Mouse (Mus musculus) liver, embryonic 14.5 days (tissue): Measurements from ENCODE around the gene Mpnd. TPM values are rescaled to one million over a fixed set of nuclear protein-coding genes. Genes with fewer than 3 reads are reported as not detected.

ENCODE experiments used
- ATAC-seq: fragments of 200-750 bp; cut with Nextera tagmentation; 2 replicates; pipeline ENCODE4 v1.8.0; 2017; ENCODE audit warnings: moderate number of reproducible peaks, mild to moderate bottlenecking, moderate library complexity; ENCODE audit not compliant: insufficient read depth
- DNase-seq, 3 experiments: peaks; one replicate each; pipeline ENCODE4 v3.0.0-alpha.2; 2012 to 2013; ENCODE audit warnings: low read depth in 3 of 3, low spot score in 3 of 3
- H3K27ac ChIP-seq: fragments of 300-500 bp; sonication (generic); 2 replicates; pipeline ENCODE4 v1.5.1; 2014; ENCODE audit warnings: moderate library complexity, mild to moderate bottlenecking, control low read depth, inconsistent platforms
- H3K27me3 ChIP-seq: fragments of 300-500 bp; sonication (generic); 2 replicates; pipeline ENCODE4 v1.6.1; 2014; ENCODE audit warnings: mild to moderate bottlenecking, low read length, moderate library complexity; ENCODE audit not compliant: control insufficient read depth, insufficient read depth
- H3K36me3 ChIP-seq: fragments of 300-500 bp; sonication (generic); replicated peaks from 2 replicates; pipeline ENCODE4 v1.6.1; 2014; ENCODE audit warnings: low read depth; ENCODE audit not compliant: control insufficient read depth, insufficient read depth
- H3K4me1 ChIP-seq, 2 experiments: fragments of 200-500 bp in 1 of 2; fragments of 300-500 bp in 1 of 2; sonication (generic) in 1 of 2; replicated peaks; 2 replicates each; pipeline ENCODE4 v1.6.1; 2012 to 2014; ENCODE audit warnings: antibody characterized with exemption in 1 of 2, inconsistent platforms in 1 of 2, low read length in 1 of 2; ENCODE audit not compliant: control insufficient read depth in 2 of 2, insufficient read depth in 2 of 2
- H3K4me2 ChIP-seq: fragments of 300-500 bp; sonication (generic); 2 replicates; pipeline ENCODE4 v1.6.1; 2014; ENCODE audit warnings: low read depth, mild to moderate bottlenecking, control low read depth, moderate library complexity
- H3K4me3 ChIP-seq, 2 experiments: fragments of 200-500 bp in 1 of 2; fragments of 300-500 bp in 1 of 2; sonication (generic) in 1 of 2; 2 replicates each; pipeline ENCODE4 v1.5.1; 2012 to 2014; ENCODE audit warnings: low read depth in 2 of 2, low read length in 2 of 2, mild to moderate bottlenecking in 2 of 2, control low read depth in 1 of 2, inconsistent platforms in 1 of 2, moderate library complexity in 1 of 2; ENCODE audit not compliant: insufficient read depth in 1 of 2
- H3K9ac ChIP-seq: fragments of 300-500 bp; sonication (generic); replicated peaks from 2 replicates; pipeline ENCODE4 v1.6.1; 2014; ENCODE audit warnings: mild to moderate bottlenecking, control low read depth, moderate library complexity
- H3K9me3 ChIP-seq: fragments of 300-500 bp; sonication (generic); 2 replicates; pipeline ENCODE4 v1.6.1; 2016; ENCODE audit warnings: low read length, mixed read lengths; ENCODE audit not compliant: control insufficient read depth
- CTCF ChIP-seq: IDR thresholded peaks from 2 replicates; pipeline ENCODE4 v1.5.1; 2016; ENCODE audit warnings: antibody characterized with exemption, low read depth, control low read depth
- EP300 ChIP-seq: IDR thresholded peaks from 2 replicates; pipeline ENCODE4 v1.6.1; 2016; ENCODE audit warnings: antibody characterized with exemption, low read depth
- WGBS: fragments of 180-500 bp; shearing (Covaris S2); extraction: QIAGEN DNeasy Blood & Tissue Kit; methylation state at CpG from one replicate; pipeline ENCODE4 v1.1.7; 2014; ENCODE audit not compliant: insufficient replicate concordance; 5-methylcytosine and 5-hydroxymethylcytosine counted together
- polyA plus RNA-seq, 2 experiments: library from polyadenylated mRNA; depleted of rRNA in 1 of 2; stranded (reverse) in 1 of 2; unstranded in 1 of 2; fragments of >200 nt; fragmentation: Nextera tagmentation in 1 of 2; extraction: Ambion mirVana in 1 of 2; gene quantifications; 2 replicates each; pipeline versions ENCODE4 v1.2.1 to v1.2.3; 2012 to 2014

Gene Mpnd
- polyA plus RNA-seq, 2 experiments = 12.9 to 15.7 TPM

- Histone ChIP-seq H3K36me3 (peaks cover 17% of the 10 kb centered on the region), H3K4me3 (no peak overlapping the region), H3K27ac (no peak overlapping the region), H3K4me2 (no peak overlapping the region), H3K4me1 (no peaks in the 10 kb centered on the region), H3K27me3 (no peaks in the 10 kb centered on the region), H3K9ac (no peak overlapping the region), H3K9me3 (no peaks in the 10 kb centered on the region)
- DNase-seq = no peak
- no peak for ATAC-seq
- TF ChIP-seq CTCF (no peak), EP300 (no peak)
- WGBS = 84% methylated on average over 9 of the region's 9 CpGs
These were observed 9.8 kb downstream of the Mpnd start for GRCm38 (mm10) chr17:56015293-56015692.

- H3K27ac ChIP-seq = no peak overlapping the region
- H3K4me3 ChIP-seq = no peak overlapping the region
- H3K4me2 ChIP-seq = no peak overlapping the region
- ATAC-seq (no peak), DNase-seq (no peak)
- no peak overlapping the region for H3K9ac ChIP-seq
- no peaks in the 10 kb centered on the region for H3K27me3 ChIP-seq
- H3K4me1 ChIP-seq = no peaks in the 10 kb centered on the region
- H3K36me3 ChIP-seq = peaks cover 17% of the 10 kb centered on the region
- no peaks in the 10 kb centered on the region for H3K9me3 ChIP-seq
- no peak for TF ChIP-seq EP300
- TF ChIP-seq CTCF = no peak
- 82% methylated on average over 8 of the region's 8 CpGs for WGBS
These were observed 10.9 kb downstream of the Mpnd start for GRCm38 (mm10) chr17:56016382-56016781.

DNA sequence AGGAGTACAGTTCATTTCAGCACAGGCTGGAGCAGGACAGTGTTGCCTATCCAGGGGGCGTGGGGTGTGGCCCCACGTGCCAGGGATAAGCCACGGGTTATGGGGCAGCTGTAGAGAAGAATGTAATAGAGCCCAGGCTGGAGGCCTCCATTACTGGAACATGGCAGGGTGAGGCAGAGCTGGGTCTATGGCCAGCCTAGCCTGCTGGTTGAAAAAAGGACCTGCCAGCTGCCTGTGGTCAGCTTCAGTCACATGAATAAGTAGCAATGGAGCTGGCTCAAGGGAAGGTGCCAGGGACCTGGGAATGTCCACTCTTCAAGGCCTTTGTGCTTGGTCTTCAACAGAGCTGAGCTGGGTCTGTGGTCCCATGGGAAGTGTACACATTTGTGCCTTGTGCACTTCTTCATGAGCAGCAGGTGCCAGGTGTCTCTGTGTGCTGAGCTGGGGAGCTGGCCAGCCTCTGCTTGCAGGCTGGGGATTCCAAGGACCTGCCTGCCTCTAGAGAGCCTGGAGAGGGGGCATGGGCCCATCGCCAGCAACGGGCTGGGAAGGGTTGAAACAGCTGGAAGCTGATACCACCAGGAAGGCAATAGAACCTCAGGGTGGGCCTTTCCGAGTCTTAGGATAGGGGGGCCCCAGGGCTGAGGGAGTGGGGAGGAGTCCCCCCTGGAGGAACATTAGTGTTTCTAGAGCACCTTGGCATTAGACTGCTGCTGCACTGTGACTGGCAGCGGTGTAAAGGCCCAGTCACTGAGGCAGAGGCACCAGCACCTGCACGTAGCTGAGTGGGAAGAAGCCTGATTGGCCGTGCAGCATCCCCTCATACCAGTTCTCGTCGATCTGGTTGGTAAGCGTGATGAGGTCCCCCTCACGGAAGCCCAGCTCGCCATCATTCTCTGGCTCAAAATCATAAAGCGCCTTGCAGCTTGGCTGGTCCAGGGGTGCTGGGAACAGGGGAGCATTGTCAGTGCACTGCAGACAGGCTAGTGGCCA, 11.6 kb downstream of the Mpnd start:
- WGBS = 80% methylated on average over 15 of the region's 15 CpGs
- H3K9me3 ChIP-seq = no peaks in the 10 kb centered on the region
- ATAC-seq (no peak), DNase-seq (no peak)
- no peak overlapping the region for H3K27ac ChIP-seq
- H3K27me3 ChIP-seq = no peaks in the 10 kb centered on the region
- no peak overlapping the region for H3K4me3 ChIP-seq
- no peak for TF ChIP-seq CTCF
- TF ChIP-seq EP300 = no peak
- H3K4me2 ChIP-seq = no peak overlapping the region
- H3K36me3 ChIP-seq = peaks cover 17% of the 10 kb centered on the region
- H3K9ac ChIP-seq = no peak overlapping the region
- no peaks in the 10 kb centered on the region for H3K4me1 ChIP-seq

- Histone ChIP-seq H3K4me1 (0 out of 4 replicates have a peak, but pooled peaks cover 0 to 2% of the 10 kb centered on the region in 2 experiments), H3K9ac (no peak overlapping the region), H3K4me2 (no peak overlapping the region), H3K9me3 (no peaks in the 10 kb centered on the region), H3K27ac (no peak overlapping the region), H3K36me3 (peaks cover 17% of the 10 kb centered on the region), H3K27me3 (no peaks in the 10 kb centered on the region), H3K4me3 (no peak overlapping the region)
- DNase-seq = no peak
- WGBS = 86% methylated on average over 7 of the region's 7 CpGs
- ATAC-seq = no peak
- TF ChIP-seq CTCF (no peak), EP300 (no peak)
These were observed 12.3 kb downstream of the Mpnd start for GRCm38 (mm10) chr17:56017848-56018247.
